Mouse (Mus musculus) Patski (cell line): ENCODE measurements at regions not wholly inside any gene's neighbourhood (a gene's known extent, or its start where the extent isn't known, plus 50 kb on each side); places are given as distances from the start of the nearest gene placed in this dataset.
A peak's percentile ranks its signal among the peaks of the same experiment; 100 is the strongest.

Experiments used
- ATAC-seq: fragments of 100-300 bp; one replicate; pipeline ENCODE4 v1.8.0; 2021
- CTCF ChIA-PET: fragments of 350-600 bp; sonication (Branson Sonifier 250); formaldehyde crosslinking; loops from one replicate; lab custom pipeline; 2022; ENCODE audit warnings: inconsistent platforms; lab: Charles Lee
- POLR2A ChIA-PET: fragments of 350-600 bp; sonication (Branson Sonifier 250); formaldehyde crosslinking; loops from one replicate; lab custom pipeline; 2022; ENCODE audit warnings: antibody characterized with exemption, inconsistent platforms; lab: Charles Lee
- DNase-seq: peaks from one replicate; pipeline ENCODE4 v3.0.0-alpha.2; 2011; ENCODE audit warnings: low read depth, low spot score
- H3K27me3 ChIP-seq: fragments of 371-371 bp; one replicate; pipeline ENCODE4 v1.5.1; 2021
- CTCF ChIP-seq: fragments of 100-300 bp; IDR thresholded peaks from one replicate; pipeline ENCODE4 v1.5.1; 2021
- in situ Hi-C: fragments of 300-500 bp; cut with MboI; formaldehyde crosslinking; loops from 3 replicates; pipeline ENCODE4 v1.11.1; 2018; ENCODE audit warnings: low pct_unique_long_range_greater_than_20kb, mixed read lengths

DNA sequence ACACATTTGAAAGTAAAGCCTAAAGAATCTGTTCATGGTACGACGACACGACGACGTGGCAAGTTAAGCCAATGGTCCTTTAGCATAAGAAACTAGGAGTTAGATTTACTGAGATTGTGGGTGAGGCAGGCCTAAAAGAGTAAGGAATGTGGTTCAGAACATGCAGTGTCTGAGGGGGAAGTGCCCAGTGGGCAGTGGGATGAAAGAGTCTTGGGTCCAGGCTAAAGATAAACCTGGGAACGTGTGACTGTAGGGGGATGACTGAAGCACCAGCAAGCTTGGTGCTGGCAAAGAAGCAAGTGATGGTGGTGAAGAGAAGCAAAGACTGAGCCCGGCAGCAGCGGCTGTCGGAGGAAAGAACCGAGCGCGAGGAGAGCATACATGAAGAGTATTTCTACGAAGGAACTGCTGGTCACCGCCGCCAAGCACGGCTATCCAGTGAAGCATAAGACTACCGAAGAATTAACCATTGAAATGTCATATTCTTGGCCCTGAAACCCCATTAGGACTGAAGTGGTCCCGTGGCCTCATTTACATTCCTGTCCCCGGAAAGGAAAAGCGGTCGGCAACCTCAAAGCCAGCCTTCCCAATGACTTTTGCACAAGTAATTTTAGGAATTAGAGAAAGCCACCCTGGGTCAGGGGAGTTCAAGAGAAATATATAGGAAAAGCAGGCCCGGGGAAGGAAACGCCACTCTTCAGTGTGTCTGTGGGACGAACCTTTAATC lies 76.2 kb upstream of the Armc2 start:
- H3K27me3 ChIP-seq: no peaks in the 10 kb centered on the region
- POLR2A ChIA-PET: no interaction called here
- in situ Hi-C loops: no loop called here
- DNase-seq: no peak
- no peak for ATAC-seq
- TF ChIP-seq CTCF: no peak
- CTCF ChIA-PET: no interaction called here

DNA sequence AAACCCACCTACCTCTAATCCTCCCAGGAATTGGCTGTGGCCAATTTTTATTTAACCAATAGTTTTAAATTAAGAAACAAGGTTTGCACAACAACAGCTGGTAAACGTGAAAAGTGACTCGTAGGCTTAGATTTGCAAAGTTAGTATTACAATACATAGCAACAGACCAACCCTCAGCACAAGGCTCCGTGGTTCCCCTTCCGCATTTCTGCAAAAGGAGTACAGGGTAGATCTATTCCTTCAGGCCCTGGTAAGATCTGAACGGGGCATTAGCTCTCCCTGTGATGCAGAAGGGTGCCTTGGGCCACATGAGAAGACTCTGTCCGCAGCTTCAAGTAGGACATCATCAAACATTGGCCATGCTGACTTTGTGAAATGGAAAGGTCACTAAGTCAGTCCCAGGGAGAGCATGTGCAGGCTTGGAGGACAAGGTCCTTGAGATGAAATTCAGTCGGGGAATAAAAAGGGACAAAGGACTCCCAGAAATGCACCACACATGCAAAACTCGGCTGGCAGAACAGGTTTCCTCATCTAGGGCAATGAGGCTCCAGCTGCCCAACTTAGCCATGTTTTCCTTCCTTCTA lies 75.0 kb upstream of the Armc2 start:
- CTCF ChIA-PET: no interaction called here
- ATAC-seq: no peak
- TF ChIP-seq CTCF: no peak
- no peaks in the 10 kb centered on the region for H3K27me3 ChIP-seq
- DNase-seq: no peak
- in situ Hi-C loops: no loop called here
- POLR2A ChIA-PET: interaction anchor here (0.9 kb wide), 1 partner anchor 9 kb away, joined by 4 read pairs; no protein-coding TSS in a partner anchor

DNA sequence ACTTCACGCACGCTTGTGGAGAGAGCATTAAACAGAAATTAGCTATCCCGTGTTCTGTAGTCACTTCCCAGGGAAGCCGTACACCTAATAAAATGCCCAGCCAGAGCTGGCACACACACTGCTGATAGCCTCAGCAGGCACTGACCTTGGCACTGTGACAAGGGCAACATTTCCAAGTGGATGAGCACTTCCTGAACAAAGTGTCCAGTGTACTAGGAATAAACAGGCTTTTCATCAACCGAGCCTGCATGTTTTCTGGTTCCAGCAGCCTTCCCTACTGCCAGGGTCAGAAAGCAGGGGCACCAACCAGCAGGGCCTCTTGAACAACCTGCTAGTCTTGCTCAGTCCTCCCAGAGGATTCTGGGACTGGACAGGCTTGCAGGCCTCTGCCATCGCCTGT lies 74.3 kb upstream of the Armc2 start:
- no peak for ATAC-seq

DNA sequence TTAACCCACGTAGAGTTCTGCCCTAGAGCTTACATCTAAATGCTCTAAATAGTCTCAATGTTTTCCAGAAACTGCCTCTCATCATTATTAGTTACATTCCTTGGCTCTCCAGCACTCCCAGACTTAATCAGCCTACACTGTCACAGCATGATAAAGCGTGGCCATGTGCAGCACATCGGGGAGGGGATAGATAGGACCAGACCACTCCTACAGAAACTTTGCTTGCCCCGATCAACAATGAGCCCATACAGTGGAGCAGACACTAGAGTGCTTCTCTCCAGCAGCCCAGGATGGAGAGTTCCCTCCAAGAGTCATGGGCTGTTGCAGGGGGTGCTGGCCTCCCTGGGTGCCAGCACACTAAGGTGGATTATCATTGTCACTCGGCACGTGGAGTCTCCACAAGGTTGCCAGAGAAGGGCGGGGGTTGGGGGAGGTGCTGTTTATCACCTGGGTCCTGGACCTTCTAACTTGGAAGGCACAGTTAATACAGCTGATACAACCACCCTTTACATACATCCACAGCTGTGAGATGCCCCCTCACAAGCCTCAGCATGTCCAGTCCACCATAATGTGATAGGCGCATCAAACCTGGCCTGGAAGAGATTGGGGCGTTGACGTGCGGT lies 73.4 kb upstream of the Armc2 start:
- TF ChIP-seq CTCF: no peak
- ChIA-PET POLR2A (no interaction called here), CTCF (no interaction called here)
- H3K27me3 ChIP-seq: no peaks in the 10 kb centered on the region
- ATAC-seq (no peak), DNase-seq (no peak)
- in situ Hi-C loops: no loop called here

More for the DNA sequence above, 74.3 kb upstream of the Armc2 start:
- no peak for TF ChIP-seq CTCF
- DNase-seq: peak; percentile 61
- no peaks in the 10 kb centered on the region for H3K27me3 ChIP-seq
- in situ Hi-C loops: no loop called here
- ChIA-PET CTCF (no interaction called here), POLR2A (no interaction called here)

DNA sequence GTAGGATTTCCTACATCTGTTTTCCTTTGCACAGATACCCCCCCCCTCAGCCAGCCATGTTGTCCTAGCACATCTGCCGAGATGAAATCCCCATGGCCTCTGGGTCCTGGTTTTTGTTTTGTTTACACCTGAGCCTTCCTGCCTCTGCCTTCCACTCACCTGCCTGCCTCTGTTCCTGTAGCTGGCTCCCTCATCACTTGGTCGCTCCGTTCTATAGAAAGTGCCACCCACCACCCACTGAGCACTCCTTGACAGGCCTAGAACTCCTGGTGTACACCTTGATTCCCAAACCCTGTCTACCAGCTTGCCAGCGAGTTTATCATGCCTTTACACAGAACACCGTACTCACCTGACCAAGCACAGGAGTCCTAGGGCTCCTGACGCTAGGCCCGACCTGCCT lies 72.6 kb upstream of the Armc2 start:
- H3K27me3 ChIP-seq: no peaks in the 10 kb centered on the region
- DNase-seq (no peak), ATAC-seq (no peak)
- in situ Hi-C loops: no loop called here
- no peak for TF ChIP-seq CTCF
- ChIA-PET POLR2A (interaction anchor here (0.8 kb wide), 1 partner anchor 19 kb away, joined by 3 read pairs; no protein-coding TSS in a partner anchor), CTCF (no interaction called here)

DNA sequence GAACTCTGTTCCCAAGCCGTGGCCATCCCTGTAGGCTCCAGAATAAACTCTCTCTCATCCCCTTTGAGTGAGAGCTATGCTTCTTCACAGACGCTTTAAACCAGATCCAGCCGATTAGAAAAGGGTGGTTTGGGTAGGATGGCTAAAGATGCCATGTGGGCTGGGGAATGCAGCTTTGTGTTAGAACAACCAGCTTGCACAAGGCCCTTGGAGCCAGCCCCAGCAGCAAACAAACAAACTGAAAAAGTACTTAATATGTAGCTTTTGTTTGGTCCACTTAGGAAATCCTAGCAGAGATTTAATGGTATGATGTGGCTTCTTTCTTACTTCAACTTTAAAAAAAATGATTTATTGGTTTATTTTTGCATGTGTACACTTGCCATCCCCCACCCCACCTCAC lies 71.9 kb upstream of the Armc2 start:
- no peaks in the 10 kb centered on the region for H3K27me3 ChIP-seq
- in situ Hi-C loops: no loop called here
- ChIA-PET CTCF (interaction anchor here (0.7 to 1.1 kb wide), 2 partner anchors 14 to 19 kb away, joined by 3 read pairs; no protein-coding TSS in a partner anchor), POLR2A (interaction anchor here (0.7 to 0.8 kb wide), 2 partner anchors 8 to 20 kb away, joined by 3 to 5 read pairs; no protein-coding TSS in a partner anchor)
- ATAC-seq (no peak), DNase-seq (no peak)
- no peak for TF ChIP-seq CTCF

DNA sequence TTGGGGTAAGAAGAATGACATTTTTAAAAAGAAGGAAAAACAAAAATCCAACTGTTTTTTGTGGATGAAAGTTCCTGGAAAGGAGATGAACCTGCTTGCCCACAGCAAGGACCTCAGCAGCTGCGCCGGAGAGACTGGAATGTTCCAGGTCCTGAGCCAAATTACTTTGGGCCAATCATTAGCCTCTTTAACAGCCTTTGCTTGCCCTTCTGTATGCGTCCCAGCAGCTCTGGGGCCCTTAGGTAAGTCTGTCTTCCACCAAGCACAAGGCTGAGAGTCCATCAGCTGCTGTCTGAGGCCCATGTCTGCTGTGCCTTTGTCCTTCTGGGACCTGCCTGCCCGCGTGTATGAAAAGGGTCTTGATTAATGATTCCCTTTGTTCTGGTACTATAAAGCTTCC lies 71.4 kb upstream of the Armc2 start:
- ATAC-seq (no peak), DNase-seq (no peak)
- no peak for TF ChIP-seq CTCF
- in situ Hi-C loops: no loop called here
- H3K27me3 ChIP-seq: no peaks in the 10 kb centered on the region
- ChIA-PET POLR2A (interaction anchor here (0.7 to 0.8 kb wide), 2 partner anchors 8 to 20 kb away, joined by 3 to 5 read pairs; no protein-coding TSS in a partner anchor), CTCF (interaction anchor here (0.7 to 1.1 kb wide), 2 partner anchors 13 to 19 kb away, joined by 3 read pairs; no protein-coding TSS in a partner anchor)

DNA sequence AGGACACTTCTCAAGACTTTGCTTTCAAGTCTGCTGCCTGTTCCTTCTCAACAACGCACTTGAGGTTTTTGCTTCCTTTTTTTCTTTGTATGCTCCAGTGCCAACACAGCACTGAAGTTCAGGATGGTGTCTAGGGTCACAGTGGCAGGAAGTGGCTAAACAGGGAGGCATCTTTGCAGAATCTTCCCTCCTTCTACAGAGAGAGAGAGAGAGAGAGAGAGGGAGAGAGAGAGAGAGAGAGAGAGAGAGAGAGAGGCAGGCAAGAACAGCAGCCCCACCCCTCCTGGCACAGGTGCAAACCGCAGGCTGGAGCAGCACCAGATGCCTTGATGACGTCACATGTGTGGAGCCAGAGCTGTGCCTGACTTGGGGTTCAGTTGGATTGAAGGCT lies 71.0 kb upstream of the Armc2 start:
- ChIA-PET POLR2A (interaction anchor here (0.7 kb wide), 1 partner anchor 9 kb away, joined by 5 read pairs; no protein-coding TSS in a partner anchor), CTCF (interaction anchor here (1.1 kb wide), 1 partner anchor 19 kb away, joined by 3 read pairs; no protein-coding TSS in a partner anchor)
- in situ Hi-C loops: no loop called here
- no peak for TF ChIP-seq CTCF
- DNase-seq (no peak), ATAC-seq (no peak)
- H3K27me3 ChIP-seq: no peaks in the 10 kb centered on the region

DNA sequence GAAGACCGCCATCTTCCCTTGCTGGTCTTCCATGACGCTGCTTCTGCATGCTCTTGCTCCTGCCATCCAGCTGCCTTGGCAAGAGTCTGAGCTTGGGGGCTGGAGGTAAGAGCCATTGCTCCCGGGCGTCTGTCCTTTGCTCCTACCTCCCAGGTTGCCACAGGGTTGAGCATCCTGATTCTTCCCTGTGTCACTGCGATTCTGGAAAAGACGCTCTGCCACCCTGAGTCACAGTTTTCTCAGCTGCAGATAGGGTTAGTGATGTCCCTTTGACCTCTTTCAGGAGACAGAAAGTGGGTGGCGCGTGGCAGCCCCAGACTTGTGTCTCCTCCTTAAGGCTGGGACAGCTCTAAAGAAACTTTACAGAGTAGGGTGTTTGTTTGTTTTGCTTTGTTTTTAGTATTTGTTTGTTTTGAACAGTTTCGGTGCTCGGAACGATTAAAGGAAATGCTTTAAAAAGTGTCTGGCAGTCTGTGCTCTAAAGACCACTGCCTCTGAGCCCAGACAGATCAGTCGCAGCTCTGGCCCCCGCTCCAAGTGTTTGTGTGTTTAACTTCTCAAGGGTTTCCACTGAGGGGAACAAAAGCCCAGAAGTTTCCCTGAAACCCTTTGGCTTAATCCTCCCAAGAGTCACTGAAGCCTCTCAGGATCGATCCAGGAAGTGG lies 70.5 kb upstream of the Armc2 start:
- ChIA-PET POLR2A (no interaction called here), CTCF (no interaction called here)
- TF ChIP-seq CTCF: no peak

DNA sequence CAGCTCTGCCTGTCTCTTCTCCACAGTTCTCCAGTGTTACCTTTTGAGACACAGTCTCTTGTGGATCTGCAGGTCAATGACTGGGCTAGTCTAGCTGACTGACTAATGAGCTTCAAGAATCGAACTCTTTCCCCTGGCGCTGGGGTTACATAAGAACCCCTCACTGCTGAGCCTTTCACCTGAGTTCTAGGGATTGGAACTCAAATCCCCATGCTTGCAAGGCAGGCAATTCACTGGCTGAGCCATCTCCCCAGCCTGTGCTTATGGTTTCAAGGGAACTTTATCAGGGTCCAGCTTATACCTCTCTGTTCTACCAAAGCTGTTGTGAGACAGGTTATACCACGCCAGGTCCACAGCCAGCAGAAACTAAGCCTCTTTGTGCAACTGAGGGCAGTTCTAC lies 69.7 kb upstream of the Armc2 start:
- no peak for ATAC-seq
- CTCF ChIA-PET: no interaction called here
- DNase-seq: no peak
- H3K27me3 ChIP-seq: no peaks in the 10 kb centered on the region
- POLR2A ChIA-PET: no interaction called here
- no peak for TF ChIP-seq CTCF
- in situ Hi-C loops: no loop called here

More for the DNA sequence above, 70.5 kb upstream of the Armc2 start:
- no peak for ATAC-seq
- no peaks in the 10 kb centered on the region for H3K27me3 ChIP-seq
- in situ Hi-C loops: no loop called here
- DNase-seq: no peak
